Mouse (Mus musculus) heart, adult 2 months (tissue): Measurements from ENCODE around the gene Ptpn1. TPM values are rescaled to one million over a fixed set of nuclear protein-coding genes. Genes with fewer than 3 reads are reported as not detected.

Source experiments
- DNase-seq, 2 experiments: peaks; one replicate each; pipeline ENCODE4 v3.0.0; 2021
- H3K27ac ChIP-seq: fragments of 200-600 bp; 2 replicates; pipeline ENCODE4 v1.8.1; 2022
- H3K27me3 ChIP-seq: fragments of 200-500 bp; 2 replicates; pipeline ENCODE4 v1.6.1; 2012; ENCODE audit warnings: mild to moderate bottlenecking, low read length, inconsistent platforms, mixed read lengths; ENCODE audit not compliant: control insufficient read depth, insufficient read depth
- H3K36me3 ChIP-seq: fragments of 200-500 bp; 2 replicates; pipeline ENCODE4 v1.6.1; 2012; ENCODE audit warnings: low read length, inconsistent platforms; ENCODE audit not compliant: control insufficient read depth, insufficient read depth
- H3K4me1 ChIP-seq: fragments of 200-500 bp; 2 replicates; pipeline ENCODE4 v1.6.1; 2011; ENCODE audit warnings: low read length; ENCODE audit not compliant: control insufficient read depth, insufficient read depth
- H3K4me3 ChIP-seq: fragments of 200-600 bp; 2 replicates; pipeline ENCODE4 v1.8.1; 2022
- H3K79me2 ChIP-seq: fragments of 200-500 bp; replicated peaks from 2 replicates; pipeline ENCODE4 v1.6.1; 2012; ENCODE audit warnings: mild to moderate bottlenecking, inconsistent platforms, low read length, moderate library complexity, mixed read lengths; ENCODE audit not compliant: control insufficient read depth, insufficient read depth
- H3K9ac ChIP-seq: fragments of 200-500 bp; 2 replicates; pipeline ENCODE4 v1.6.1; 2012; ENCODE audit warnings: low read depth, mild to moderate bottlenecking, control low read depth, inconsistent platforms, low read length, mixed read lengths
- CTCF ChIP-seq: fragments of 200-600 bp; IDR thresholded peaks from 2 replicates; pipeline ENCODE4 v1.8.1; 2022; ENCODE audit warnings: antibody characterized with exemption, mild to moderate bottlenecking, moderate library complexity
- EP300 ChIP-seq: fragments of 200-500 bp; IDR thresholded peaks from 2 replicates; pipeline ENCODE4 v1.6.1; 2011; ENCODE audit warnings: low read depth, low read length, control low read depth; ENCODE audit not compliant: insufficient read depth
- POLR2A ChIP-seq: fragments of 200-500 bp; IDR thresholded peaks from 2 replicates; pipeline ENCODE4 v1.6.1; 2011; ENCODE audit warnings: mild to moderate bottlenecking, low read depth, low read length, control low read depth; ENCODE audit not compliant: insufficient read depth
- WGBS: fragments of 180-500 bp; shearing (Covaris S2); methylation state at CpG from one replicate; pipeline ENCODE4 v1.1.7; 2018; 5-methylcytosine and 5-hydroxymethylcytosine counted together
- intact Hi-C: fragments of 180-260 bp; cut with DNase I; formaldehyde crosslinking; loops from one replicate; pipeline ENCODE4 v1.15.1; 2025
- polyA plus RNA-seq: library from polyadenylated mRNA; depleted of rRNA; stranded (reverse); fragments of >200 nt; gene quantifications from 2 replicates; pipeline ENCODE4 v1.2.3, GENCODE M21; 2012
- total RNA-seq, 2 experiments: library from RNA; stranded (reverse); gene quantifications; 2 replicates each; pipeline ENCODE4 v1.2.3; 2021

The Ptpn1 gene
- total and polyA plus RNA-seq, 3 experiments: 15.7 to 23.2 (median 21.4) TPM

DNA sequence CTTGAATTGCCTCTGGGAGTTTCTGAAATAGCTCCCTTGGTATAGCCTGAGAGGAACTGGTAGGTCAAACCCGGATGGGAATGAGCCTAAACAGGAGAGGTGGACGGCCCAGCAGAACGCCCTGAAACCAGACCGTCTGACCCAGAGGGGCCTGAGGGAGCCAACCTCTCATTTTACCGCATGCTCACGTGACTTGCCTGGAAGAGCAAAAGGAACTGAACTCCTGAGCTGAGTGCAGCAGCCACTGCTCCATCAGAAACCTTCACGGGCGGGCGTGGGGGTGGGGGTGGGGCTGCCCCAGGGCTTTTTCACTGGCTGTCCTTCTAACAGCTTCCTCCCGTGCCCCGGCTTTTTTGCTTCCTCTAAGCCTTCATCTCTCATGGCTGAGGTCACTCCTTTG, 79.0 kb downstream of the Ptpn1 start:
- intact Hi-C loops: loop anchor here (5.0 kb wide), 1 partner anchor 84 kb away; no protein-coding TSS in a partner anchor
- TF ChIP-seq POLR2A (no peak), CTCF (no peak), EP300 (no peak)
- no peaks in the 10 kb centered on the region for H3K79me2 ChIP-seq
- no peak overlapping the region for H3K27ac ChIP-seq
- no peak overlapping the region for H3K9ac ChIP-seq
- H3K4me1 ChIP-seq: no peaks in the 10 kb centered on the region
- no peaks in the 10 kb centered on the region for H3K27me3 ChIP-seq
- H3K36me3 ChIP-seq: no peaks in the 10 kb centered on the region
- no peak overlapping the region for H3K4me3 ChIP-seq
- DNase-seq: no peak
- 51% methylated on average over 11 of the region's 11 CpGs for WGBS

DNA sequence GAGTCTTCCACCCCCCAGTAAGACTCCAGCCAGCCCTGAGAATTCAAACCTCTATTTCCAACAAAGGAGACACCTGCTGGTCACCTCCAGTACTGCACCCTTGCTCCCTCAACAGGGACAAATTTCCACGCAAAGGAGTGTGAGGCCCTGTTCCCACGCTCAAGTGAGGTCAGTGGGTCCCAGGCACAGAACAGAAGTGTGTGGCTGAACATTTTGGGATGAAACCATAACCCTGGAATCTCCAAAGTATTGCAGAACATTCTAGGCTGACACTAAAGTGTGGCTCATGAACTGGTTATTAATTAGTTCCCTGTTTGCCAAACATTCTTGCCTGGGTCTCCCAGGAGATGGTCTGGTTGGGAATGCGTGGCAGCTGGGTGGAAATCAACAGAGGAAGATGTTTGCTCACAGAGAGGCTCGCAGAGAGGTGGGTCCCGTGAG, 85.1 kb downstream of the Ptpn1 start:
- intact Hi-C loops: loop anchor here (5.0 kb wide), 1 partner anchor 330 kb away; the partner anchor contains the start of genes Cebpb and Tmem189
- no peak overlapping the region for H3K27ac ChIP-seq

DNA sequence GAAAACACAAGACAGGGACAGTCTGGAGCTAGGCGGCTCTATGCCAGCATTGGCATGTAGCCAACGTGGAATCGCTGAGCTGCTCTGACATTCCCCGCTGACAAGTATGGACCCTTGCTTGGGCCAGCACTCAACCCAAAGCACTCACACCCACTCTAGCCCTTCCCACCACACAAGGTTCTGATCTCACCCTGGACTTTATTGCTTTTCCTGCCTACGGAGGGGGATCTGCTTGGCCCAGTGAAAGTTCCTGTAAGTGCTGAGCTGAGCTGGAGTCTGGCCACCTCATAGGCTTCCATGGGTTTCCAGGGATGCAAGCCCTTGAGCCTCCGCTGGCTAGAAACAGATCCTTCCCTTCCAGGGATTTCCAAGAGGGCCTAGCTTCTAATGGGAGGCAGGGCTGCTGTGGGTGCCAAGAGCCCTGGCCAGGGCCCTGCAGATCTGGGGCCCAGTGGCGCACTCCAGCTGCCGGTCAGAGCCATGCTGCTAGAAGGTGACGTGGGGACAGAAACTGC, 87.4 kb downstream of the Ptpn1 start:
- no peaks in the 10 kb centered on the region for H3K79me2 ChIP-seq
- 45% methylated on average over 9 of the region's 9 CpGs for WGBS
- H3K36me3 ChIP-seq: no peaks in the 10 kb centered on the region
- no peak overlapping the region for H3K4me3 ChIP-seq
- no peak for TF ChIP-seq POLR2A
- TF ChIP-seq CTCF: no peak
- no peak for TF ChIP-seq EP300
- intact Hi-C loops: loop anchor here (5.0 kb wide), 1 partner anchor 332 kb away; the partner anchor contains the start of genes Cebpb and Tmem189
- H3K27me3 ChIP-seq: no peaks in the 10 kb centered on the region
- H3K27ac ChIP-seq: no peak overlapping the region
- H3K4me1 ChIP-seq: no peaks in the 10 kb centered on the region; the same call in 1 of the 2 replicates
- no peak overlapping the region for H3K9ac ChIP-seq
- DNase-seq: peak; percentile 66 to 74

More for the DNA sequence above, 85.1 kb downstream of the Ptpn1 start:
- H3K4me3 ChIP-seq: no peak overlapping the region
- DNase-seq: peak; percentile 74 to 84
- H3K27me3 ChIP-seq: no peaks in the 10 kb centered on the region
- no peaks in the 10 kb centered on the region; the same call in 1 of the 2 replicates for H3K4me1 ChIP-seq
- 29% methylated on average over 5 of the region's 5 CpGs for WGBS
- H3K79me2 ChIP-seq: no peaks in the 10 kb centered on the region
- 0 out of 2 replicates have a peak, but pooled peaks have one; percentile 39 for TF ChIP-seq EP300
- TF ChIP-seq POLR2A: no peak
- TF ChIP-seq CTCF: peak; percentile 82
- no peaks in the 10 kb centered on the region for H3K36me3 ChIP-seq
- H3K9ac ChIP-seq: no peak overlapping the region

DNA sequence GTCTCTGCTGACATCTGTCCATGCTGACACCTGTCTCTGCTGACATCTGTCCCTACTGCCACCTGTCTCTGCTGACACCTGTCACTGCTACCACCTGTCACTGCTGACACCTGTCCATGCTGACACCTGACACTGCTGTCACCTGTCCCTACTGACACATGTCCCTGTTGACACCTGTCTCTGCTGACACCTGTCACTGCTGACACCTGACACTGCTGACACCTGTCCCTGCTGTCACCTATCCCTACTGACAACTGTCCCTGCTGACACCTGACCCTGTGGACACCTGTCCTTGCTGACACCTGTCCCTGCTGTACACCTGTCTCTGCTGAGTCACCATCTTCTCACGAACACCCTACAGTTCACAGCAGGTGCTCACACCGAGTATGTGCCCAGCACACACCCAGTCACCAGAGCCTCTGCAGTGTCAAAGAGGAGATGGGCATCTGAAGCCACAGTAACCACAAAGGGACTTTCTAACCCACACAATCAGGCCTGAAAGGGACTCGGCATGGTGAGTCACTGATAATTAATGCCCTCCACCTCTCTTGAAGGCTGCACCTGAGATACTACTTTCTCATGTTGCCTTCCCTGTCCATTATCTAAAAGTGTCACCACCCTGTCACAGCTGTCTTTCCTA, 92.0 kb downstream of the Ptpn1 start:
- intact Hi-C loops: no loop called here
- Histone ChIP-seq H3K27me3 (no peaks in the 10 kb centered on the region), H3K27ac (no peak overlapping the region), H3K9ac (no peak overlapping the region), H3K36me3 (no peaks in the 10 kb centered on the region), H3K79me2 (no peaks in the 10 kb centered on the region), H3K4me1 (no peaks in the 10 kb centered on the region; the same call in 1 of the 2 replicates), H3K4me3 (no peak overlapping the region)
- 61% methylated on average over 3 of the region's 3 CpGs for WGBS
- TF ChIP-seq POLR2A: no peak
- no peak for TF ChIP-seq CTCF
- no peak for TF ChIP-seq EP300
- DNase-seq: no peak

DNA sequence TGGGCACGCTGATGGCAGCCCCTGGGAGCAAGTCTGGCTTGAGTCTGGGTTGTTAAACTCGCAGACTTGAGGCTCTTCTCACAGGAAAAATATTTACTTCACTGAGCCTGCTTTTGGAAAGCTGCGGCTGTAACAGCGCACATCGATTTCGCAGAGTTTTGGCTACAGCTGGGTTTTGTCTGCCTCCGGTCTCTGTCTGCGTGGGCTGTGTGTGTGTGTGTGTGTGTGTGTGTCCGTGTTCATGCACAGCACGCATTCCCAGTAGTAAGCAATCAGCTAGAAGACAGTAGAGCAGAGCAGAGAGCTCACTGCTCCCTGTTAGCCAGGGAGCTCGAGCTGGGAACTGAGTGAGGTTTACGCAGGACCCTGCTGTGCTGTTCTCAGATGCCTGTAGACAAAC, 93.3 kb downstream of the Ptpn1 start:
- no peaks in the 10 kb centered on the region; the same call in 1 of the 2 replicates for H3K4me1 ChIP-seq
- DNase-seq: peak; percentile 55 to 71
- no peaks in the 10 kb centered on the region for H3K36me3 ChIP-seq
- no peak overlapping the region for H3K9ac ChIP-seq
- no peaks in the 10 kb centered on the region for H3K27me3 ChIP-seq
- no peak overlapping the region for H3K4me3 ChIP-seq
- H3K79me2 ChIP-seq: no peaks in the 10 kb centered on the region
- no peak overlapping the region for H3K27ac ChIP-seq
- intact Hi-C loops: no loop called here
- TF ChIP-seq POLR2A: no peak
- 0 out of 2 replicates have a peak, but pooled peaks have one; percentile 47 for TF ChIP-seq EP300
- TF ChIP-seq CTCF: no peak
- 64% methylated on average over 12 of the region's 12 CpGs for WGBS

DNA sequence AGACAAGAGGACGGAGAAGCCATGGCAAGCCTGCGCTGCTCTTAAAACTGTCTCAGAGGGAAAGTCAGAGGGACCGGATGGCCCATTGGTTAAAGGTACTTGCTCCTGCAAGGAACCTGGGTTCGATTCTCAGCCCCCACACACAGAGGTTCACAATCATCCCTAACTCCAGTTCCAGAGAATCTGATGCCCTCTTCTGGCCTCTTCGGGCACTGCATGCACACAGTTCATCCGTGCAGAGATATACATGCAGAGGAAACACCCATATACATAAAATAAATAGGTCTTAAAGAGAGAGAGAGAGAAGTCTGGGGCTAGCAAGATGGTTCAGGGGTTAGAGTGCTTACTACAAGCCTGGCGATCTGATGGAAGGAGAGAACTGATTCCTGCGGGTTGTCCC, 94.0 kb downstream of the Ptpn1 start:
- intact Hi-C loops: no loop called here
- H3K9ac ChIP-seq: no peak overlapping the region
- no peak for DNase-seq
- 96% methylated on average over 8 of the region's 8 CpGs for WGBS
- H3K4me1 ChIP-seq: no peaks in the 10 kb centered on the region; the same call in 1 of the 2 replicates
- no peaks in the 10 kb centered on the region for H3K36me3 ChIP-seq
- no peak overlapping the region for H3K27ac ChIP-seq
- peak; percentile 43 for TF ChIP-seq CTCF
- TF ChIP-seq EP300: no peak
- no peaks in the 10 kb centered on the region for H3K79me2 ChIP-seq
- H3K27me3 ChIP-seq: no peaks in the 10 kb centered on the region
- H3K4me3 ChIP-seq: no peak overlapping the region
